Mouse (Mus musculus) telencephalon, adult 2 months (tissue): Measurements from ENCODE around the gene Tuft1.

ENCODE experiments used
- DNase-seq: peaks from one replicate; pipeline ENCODE4 v3.0.0-alpha.2; 2011; ENCODE audit warnings: low read depth, low spot score

Gene Tuft1

GRCm38 (mm10) chr3:94597224-94597779, 61.4 kb downstream of the Tuft1 start:
- no peak for DNase-seq

- no peak for DNase-seq
Measured at GRCm38 (mm10) chr3:94595871-94596287, 62.8 kb downstream of the Tuft1 start.

GRCm38 (mm10) chr3:94591066-94591465, 67.6 kb downstream of the Tuft1 start:
- no peak for DNase-seq

- no peak for DNase-seq
Measured at GRCm38 (mm10) chr3:94587962-94588361, 70.7 kb downstream of the Tuft1 start.

- no peak for DNase-seq
Measured at GRCm38 (mm10) chr3:94582944-94583343, 75.7 kb downstream of the Tuft1 start.

- DNase-seq = peak; percentile 92
Measured at GRCm38 (mm10) chr3:94582456-94582891, 76.2 kb downstream of the Tuft1 start, which contains the start of gene Snx27. TSS of gene Snx27 (minus strand) at chr3:94582716.

GRCm38 (mm10) chr3:94581793-94582455, 76.7 kb downstream of the Tuft1 start:
- peak; percentile 32 for DNase-seq

GRCm38 (mm10) chr3:94581138-94581780, 77.4 kb downstream of the Tuft1 start:
- peak; percentile 32 for DNase-seq

- DNase-seq = no peak
Measured at GRCm38 (mm10) chr3:94574506-94574905, 84.2 kb downstream of the Tuft1 start.

- no peak for DNase-seq
Measured at GRCm38 (mm10) chr3:94567242-94567641, 91.4 kb downstream of the Tuft1 start.

- no peak for DNase-seq
Measured at GRCm38 (mm10) chr3:94565557-94565956, 93.1 kb downstream of the Tuft1 start.

- DNase-seq = no peak
Measured at GRCm38 (mm10) chr3:94565127-94565526, 93.5 kb downstream of the Tuft1 start.

GRCm38 (mm10) chr3:94564356-94565010, 94.2 kb downstream of the Tuft1 start:
- DNase-seq = no peak

GRCm38 (mm10) chr3:94563163-94563562, 95.5 kb downstream of the Tuft1 start:
- no peak for DNase-seq
